Mouse (Mus musculus): ENCODE measurements around the gene Srrt. TPM values are rescaled to one million over a fixed set of nuclear protein-coding genes. Genes with fewer than 3 reads are reported as not detected.

The Srrt gene
- polyA plus RNA-seq, 1 experiment from 2014 or later = 113 TPM

- 0 out of 2 replicates have a peak, but pooled peaks cover 2% of the 10 kb centered on the region for H3K36me3 ChIP-seq (ENCODE audit: control insufficient read depth, insufficient read depth, low read length)
- H3K27me3 ChIP-seq (replicated peaks; ENCODE audit: control insufficient read depth, insufficient read depth, low read length) = no peaks in the 10 kb centered on the region
- 89% methylated on average over 3 of the region's 3 CpGs for WGBS
- H3K9ac ChIP-seq (ENCODE audit: low read depth, low read length) = no peak overlapping the region
- H3K4me2 ChIP-seq (ENCODE audit: low read depth, low read length) = no peak overlapping the region
- no peak overlapping the region for H3K27ac ChIP-seq (ENCODE audit: low read length)
- no peak overlapping the region for H3K4me3 ChIP-seq (ENCODE audit: low read length)
- no peak for ATAC-seq
- peaks cover 10% of the 10 kb centered on the region for H3K4me1 ChIP-seq (ENCODE audit: control insufficient read depth, insufficient read depth, low read length)
- no peaks in the 10 kb centered on the region for H3K9me3 ChIP-seq (ENCODE audit: control insufficient read depth, low read length)
Observed at GRCm38 (mm10) chr5:137320996-137321395, 13.5 kb upstream of the Srrt start.

GRCm38 (mm10) chr5:137318570-137318969 is 11.1 kb upstream of the Srrt start:
- no peaks in the 10 kb centered on the region for H3K9me3 ChIP-seq (ENCODE audit: control insufficient read depth, low read length)
- H3K36me3 ChIP-seq (ENCODE audit: control insufficient read depth, insufficient read depth, low read length) = 0 out of 2 replicates have a peak, but pooled peaks cover 2% of the 10 kb centered on the region
- H3K27me3 ChIP-seq (replicated peaks; ENCODE audit: control insufficient read depth, insufficient read depth, low read length) = no peaks in the 10 kb centered on the region
- H3K4me2 ChIP-seq (ENCODE audit: low read depth, low read length) = no peak overlapping the region
- H3K4me1 ChIP-seq (ENCODE audit: control insufficient read depth, insufficient read depth, low read length) = peaks cover 27% of the 10 kb centered on the region
- 0 out of 2 replicates have a peak overlapping the region, but pooled peaks have one; percentile 7 for H3K27ac ChIP-seq (ENCODE audit: low read length)
- H3K9ac ChIP-seq (ENCODE audit: low read depth, low read length) = no peak overlapping the region
- ATAC-seq = peak; percentile 72
- 62% methylated on average over 1 of the region's 1 CpGs for WGBS
- H3K4me3 ChIP-seq (ENCODE audit: low read length) = no peak overlapping the region

- 0 out of 2 replicates have a peak, but pooled peaks cover 1% of the 10 kb centered on the region for H3K36me3 ChIP-seq (ENCODE audit: control insufficient read depth, insufficient read depth, low read length)
- H3K4me3 ChIP-seq (ENCODE audit: low read length) = no peak overlapping the region
- H3K4me2 ChIP-seq (ENCODE audit: low read depth, low read length) = no peak overlapping the region
- H3K9ac ChIP-seq (ENCODE audit: low read depth, low read length) = no peak overlapping the region
- H3K27ac ChIP-seq (ENCODE audit: low read length) = no peak overlapping the region
- H3K4me1 ChIP-seq (ENCODE audit: control insufficient read depth, insufficient read depth, low read length) = peaks cover 35% of the 10 kb centered on the region
- WGBS = 74% methylated on average over 8 of the region's 8 CpGs
- ATAC-seq = no peak
- no peaks in the 10 kb centered on the region for H3K27me3 ChIP-seq (replicated peaks; ENCODE audit: control insufficient read depth, insufficient read depth, low read length)
- no peaks in the 10 kb centered on the region for H3K9me3 ChIP-seq (ENCODE audit: control insufficient read depth, low read length)
Observed at GRCm38 (mm10) chr5:137317361-137317760, 9.9 kb upstream of the Srrt start.

- Histone ChIP-seq H3K36me3 (ENCODE audit: control insufficient read depth, insufficient read depth, low read length) (peaks cover 4% of the 10 kb centered on the region; the same call in 1 of the 2 replicates), H3K4me2 (ENCODE audit: low read depth, low read length) (0 out of 2 replicates have a peak overlapping the region, but pooled peaks have one; percentile 12), H3K9ac (ENCODE audit: low read depth, low read length) (peak overlapping the region; percentile 93), H3K27ac (ENCODE audit: low read length) (peak overlapping the region; percentile 93), H3K4me1 (ENCODE audit: control insufficient read depth, insufficient read depth, low read length) (peaks cover 41% of the 10 kb centered on the region), H3K27me3 (replicated peaks; ENCODE audit: control insufficient read depth, insufficient read depth, low read length) (no peaks in the 10 kb centered on the region), H3K4me3 (ENCODE audit: low read length) (no peak overlapping the region), H3K9me3 (ENCODE audit: control insufficient read depth, low read length) (no peaks in the 10 kb centered on the region)
- peak; percentile 9 for ATAC-seq
- WGBS = 47% methylated on average over 29 of the region's 30 CpGs
Observed at GRCm38 (mm10) chr5:137315084-137315903, 7.8 kb upstream of the Srrt start.

- H3K27ac ChIP-seq (ENCODE audit: low read length) = peak within 1 kb of the TSS; percentile 93
- peaks cover 12% of the 10 kb centered on the region for H3K36me3 ChIP-seq (ENCODE audit: control insufficient read depth, insufficient read depth, low read length)
- peak within 1 kb of the TSS; percentile 81 for H3K4me3 ChIP-seq (ENCODE audit: low read length)
- peak within 1 kb of the TSS; percentile 92 for H3K4me2 ChIP-seq (ENCODE audit: low read depth, low read length)
- H3K9me3 ChIP-seq (ENCODE audit: control insufficient read depth, low read length) = no peaks in the 10 kb centered on the region
- H3K9ac ChIP-seq (ENCODE audit: low read depth, low read length) = peak within 1 kb of the TSS; percentile 93
- H3K27me3 ChIP-seq (replicated peaks; ENCODE audit: control insufficient read depth, insufficient read depth, low read length) = no peaks in the 10 kb centered on the region
- peaks cover 41% of the 10 kb centered on the region for H3K4me1 ChIP-seq (ENCODE audit: control insufficient read depth, insufficient read depth, low read length)
- ATAC-seq = peak; percentile 83
- 17% methylated on average over 30 of the region's 30 CpGs for WGBS
Observed at GRCm38 (mm10) chr5:137314193-137315083, 7.0 kb upstream of the Srrt start, which contains the start of gene Trip6. TSS of gene Trip6 (minus strand) at chr5:137314404.

- Histone ChIP-seq H3K9me3 (ENCODE audit: control insufficient read depth, low read length) (no peaks in the 10 kb centered on the region), H3K4me2 (ENCODE audit: low read depth, low read length) (peak overlapping the region; percentile 92), H3K27me3 (replicated peaks; ENCODE audit: control insufficient read depth, insufficient read depth, low read length) (no peaks in the 10 kb centered on the region), H3K4me1 (ENCODE audit: control insufficient read depth, insufficient read depth, low read length) (peaks cover 41% of the 10 kb centered on the region), H3K9ac (ENCODE audit: low read depth, low read length) (peak overlapping the region; percentile 93), H3K4me3 (ENCODE audit: low read length) (peak overlapping the region; percentile 81), H3K27ac (ENCODE audit: low read length) (peak overlapping the region; percentile 93), H3K36me3 (ENCODE audit: control insufficient read depth, insufficient read depth, low read length) (peaks cover 20% of the 10 kb centered on the region)
- peak; percentile 41 for ATAC-seq
- 3% methylated on average over 22 of the region's 22 CpGs for WGBS
Observed at GRCm38 (mm10) chr5:137313466-137314192, 6.2 kb upstream of the Srrt start.

- Histone ChIP-seq H3K9me3 (ENCODE audit: control insufficient read depth, low read length) (0 out of 2 replicates have a peak, but pooled peaks cover 3% of the 10 kb centered on the region), H3K27me3 (replicated peaks; ENCODE audit: control insufficient read depth, insufficient read depth, low read length) (no peaks in the 10 kb centered on the region), H3K27ac (ENCODE audit: low read length) (peak overlapping the region; percentile 94; the same call in 1 of the 2 replicates), H3K4me2 (ENCODE audit: low read depth, low read length) (peak overlapping the region; percentile 51), H3K9ac (ENCODE audit: low read depth, low read length) (peak overlapping the region; percentile 95; the same call in 1 of the 2 replicates), H3K4me3 (ENCODE audit: low read length) (peak overlapping the region; percentile 88), H3K36me3 (ENCODE audit: control insufficient read depth, insufficient read depth, low read length) (peaks cover 23% of the 10 kb centered on the region), H3K4me1 (ENCODE audit: control insufficient read depth, insufficient read depth, low read length) (peaks cover 36% of the 10 kb centered on the region)
- WGBS = 92% methylated on average over 4 of the region's 4 CpGs
- no peak for ATAC-seq
Observed at GRCm38 (mm10) chr5:137308356-137308755, 882 bp upstream of the Srrt start.

GRCm38 (mm10) chr5:137306439-137307005 is 952 bp downstream of the Srrt start:
- ATAC-seq = no peak
- H3K27ac ChIP-seq (ENCODE audit: low read length) = peak overlapping the region; percentile 94
- peaks cover 19% of the 10 kb centered on the region for H3K4me1 ChIP-seq (ENCODE audit: control insufficient read depth, insufficient read depth, low read length)
- WGBS = 9% methylated on average over 12 of the region's 12 CpGs
- 0 out of 2 replicates have a peak, but pooled peaks cover 3% of the 10 kb centered on the region for H3K9me3 ChIP-seq (ENCODE audit: control insufficient read depth, low read length)
- peak overlapping the region; percentile 57 for H3K4me2 ChIP-seq (ENCODE audit: low read depth, low read length)
- H3K9ac ChIP-seq (ENCODE audit: low read depth, low read length) = peak overlapping the region; percentile 95
- H3K27me3 ChIP-seq (replicated peaks; ENCODE audit: control insufficient read depth, insufficient read depth, low read length) = no peaks in the 10 kb centered on the region
- H3K36me3 ChIP-seq (ENCODE audit: control insufficient read depth, insufficient read depth, low read length) = peaks cover 28% of the 10 kb centered on the region
- H3K4me3 ChIP-seq (ENCODE audit: low read length) = peak overlapping the region; percentile 88
